Mouse (Mus musculus): ENCODE measurements around the gene Plekhh2. TPM values are rescaled to one million over a fixed set of nuclear protein-coding genes. Genes with fewer than 3 reads are reported as not detected.

Gene Plekhh2
- polyA plus RNA-seq, 1 experiment, result 4.9 TPM

DNA sequence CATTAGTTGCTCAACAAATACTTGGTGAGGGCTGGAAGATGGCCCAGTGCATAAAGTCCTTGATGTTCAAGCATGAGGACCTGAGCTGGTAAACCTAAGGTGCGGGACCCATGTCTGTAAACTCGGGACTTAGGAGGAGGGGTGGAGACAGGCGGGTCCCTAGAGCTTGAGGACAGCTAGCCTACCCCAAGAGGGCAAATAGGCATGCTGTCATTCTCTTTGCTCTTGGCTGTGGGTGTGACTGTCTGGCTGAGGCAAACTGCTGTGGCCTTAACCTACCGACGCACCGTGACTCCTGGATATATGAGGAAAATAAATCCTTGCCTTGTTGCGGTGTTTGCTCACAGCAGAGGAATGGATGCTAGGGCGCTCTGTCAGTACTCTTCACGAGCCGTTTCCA lies 116.0 kb downstream of the Plekhh2 start:
- TF ChIP-seq POLR2A (IDR thresholded peaks at IDR 0.05; ENCODE audit: borderline replicate concordance, extremely low read depth, insufficient read depth, insufficient read length, poor library complexity, severe bottlenecking), result no peak
- no peak for TF ChIP-seq CTCF (IDR thresholded peaks at IDR 0.05; ENCODE audit: borderline replicate concordance, extremely low read depth, insufficient read depth, insufficient read length)
- no peak for DNase-seq (ENCODE audit: low read depth)

DNA sequence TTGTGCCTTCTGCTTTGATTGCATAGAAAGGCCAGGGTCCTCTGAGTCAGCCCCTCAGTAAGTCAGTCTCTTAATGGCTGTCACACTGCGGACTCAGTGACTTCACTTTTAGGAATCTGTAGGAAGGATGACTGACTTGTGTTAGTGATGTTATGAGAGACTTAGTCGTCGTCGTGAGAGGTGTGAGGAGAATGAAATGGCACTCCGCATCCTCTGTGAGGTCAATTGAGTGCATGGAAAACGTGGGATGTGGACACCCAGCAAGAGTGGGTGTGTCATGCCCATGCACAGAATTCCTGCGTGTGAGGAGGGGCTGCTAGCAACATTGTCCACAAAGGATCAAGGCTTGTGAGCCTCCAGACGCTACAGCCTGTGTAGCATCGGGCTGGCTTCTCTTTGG lies 116.9 kb downstream of the Plekhh2 start:
- TF ChIP-seq POLR2A (IDR thresholded peaks at IDR 0.05; ENCODE audit: borderline replicate concordance, extremely low read depth, insufficient read depth, insufficient read length, poor library complexity, severe bottlenecking), result no peak
- TF ChIP-seq CTCF (IDR thresholded peaks at IDR 0.05; ENCODE audit: borderline replicate concordance, extremely low read depth, insufficient read depth, insufficient read length), result no peak

DNA sequence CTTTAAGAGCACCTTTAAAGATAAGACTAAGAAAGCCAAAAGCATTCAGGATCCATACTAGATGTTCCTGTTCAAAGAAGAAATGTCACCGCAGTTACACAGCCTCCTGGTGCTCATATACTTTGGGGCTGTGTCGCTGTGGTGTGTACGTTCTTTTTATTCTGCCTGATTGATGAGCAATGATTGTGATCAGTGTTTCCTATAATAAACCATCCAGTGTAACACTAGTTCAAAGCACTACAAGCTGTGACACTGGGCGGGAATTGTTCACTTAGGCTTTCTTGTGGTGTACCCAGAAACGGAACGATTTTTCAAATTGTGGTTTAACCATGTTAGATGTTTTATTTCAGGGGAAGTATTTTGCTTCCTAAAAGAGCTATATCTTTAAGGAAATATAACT lies 120.1 kb downstream of the Plekhh2 start:
- no peak for DNase-seq (ENCODE audit: low read depth)
- TF ChIP-seq CTCF (IDR thresholded peaks at IDR 0.05; ENCODE audit: borderline replicate concordance, extremely low read depth, insufficient read depth, insufficient read length) (no peak), POLR2A (IDR thresholded peaks at IDR 0.05; ENCODE audit: borderline replicate concordance, extremely low read depth, insufficient read depth, insufficient read length, poor library complexity, severe bottlenecking) (no peak)

More for the DNA sequence above, 116.9 kb downstream of the Plekhh2 start:
- no peak for DNase-seq (ENCODE audit: low read depth)

DNA sequence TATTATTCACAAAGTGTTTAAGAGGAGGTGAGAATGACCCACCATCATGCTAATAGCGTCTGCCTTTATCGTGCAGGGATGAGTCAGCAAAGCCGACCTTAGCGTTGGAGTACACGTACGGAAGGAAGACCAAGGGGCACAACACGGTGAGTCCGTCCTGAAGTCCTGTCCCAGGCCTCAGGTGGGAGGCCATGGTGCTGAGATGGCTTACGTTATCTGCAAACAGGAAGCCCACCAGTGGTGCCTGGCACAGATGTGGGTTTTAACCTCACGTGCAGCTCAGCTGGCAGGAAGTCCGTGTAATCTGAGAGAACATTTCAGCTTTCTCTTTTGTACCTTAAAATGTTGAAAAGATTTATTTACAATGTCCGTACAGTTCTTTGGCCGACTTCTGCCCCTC lies 121.7 kb downstream of the Plekhh2 start:
- DNase-seq (ENCODE audit: low read depth), result no peak
- no peak for TF ChIP-seq POLR2A (IDR thresholded peaks at IDR 0.05; ENCODE audit: borderline replicate concordance, extremely low read depth, insufficient read depth, insufficient read length, poor library complexity, severe bottlenecking)
- TF ChIP-seq CTCF (IDR thresholded peaks at IDR 0.05; ENCODE audit: borderline replicate concordance, extremely low read depth, insufficient read depth, insufficient read length), result no peak

DNA sequence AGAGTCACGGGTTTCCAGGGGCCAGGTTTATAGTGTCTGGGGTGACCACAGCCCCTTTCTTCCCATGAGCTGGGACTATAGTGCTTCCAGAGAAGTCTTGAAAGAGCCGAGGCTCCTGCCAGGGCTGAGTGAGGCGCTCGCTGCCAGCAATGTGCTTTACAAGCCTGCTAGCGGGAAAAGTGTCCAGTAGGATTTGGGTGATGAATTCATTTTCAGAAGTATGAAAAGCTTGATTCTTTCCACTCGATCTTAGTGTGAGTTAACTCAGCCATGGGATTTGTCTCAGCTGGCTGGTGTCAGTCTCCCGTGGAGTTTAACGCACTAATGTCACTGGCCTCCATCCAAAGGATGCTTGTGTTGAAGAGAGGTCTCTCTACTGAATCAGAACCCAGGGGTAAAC lies 124.6 kb downstream of the Plekhh2 start:
- TF ChIP-seq POLR2A (IDR thresholded peaks at IDR 0.05; ENCODE audit: borderline replicate concordance, extremely low read depth, insufficient read depth, insufficient read length, poor library complexity, severe bottlenecking) (no peak), CTCF (IDR thresholded peaks at IDR 0.05; ENCODE audit: borderline replicate concordance, extremely low read depth, insufficient read depth, insufficient read length) (no peak)
- peak; percentile 39 for DNase-seq (ENCODE audit: low read depth)

DNA sequence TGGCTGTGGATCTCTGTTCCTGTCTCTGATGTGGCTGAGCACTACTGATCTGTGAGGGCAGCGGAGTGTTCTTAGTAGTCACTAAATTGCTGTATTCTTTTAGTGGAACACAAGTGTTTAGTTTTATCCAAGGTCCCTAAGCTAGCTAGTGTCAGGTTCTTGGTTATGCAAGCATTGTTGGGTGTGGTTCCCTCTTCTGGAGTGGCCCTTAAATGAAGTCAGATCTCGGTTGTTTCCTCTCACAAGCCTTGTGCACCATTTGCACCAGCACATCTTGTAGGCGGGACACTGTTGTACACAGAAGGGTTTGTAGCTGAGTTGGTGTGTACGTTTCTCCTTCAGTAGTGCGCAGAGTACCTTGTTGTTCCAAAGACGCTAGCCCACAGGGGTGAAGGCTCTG lies 126.3 kb downstream of the Plekhh2 start:
- no peak for DNase-seq (ENCODE audit: low read depth)
- no peak for TF ChIP-seq POLR2A (IDR thresholded peaks at IDR 0.05; ENCODE audit: borderline replicate concordance, extremely low read depth, insufficient read depth, insufficient read length, poor library complexity, severe bottlenecking)
- no peak for TF ChIP-seq CTCF (IDR thresholded peaks at IDR 0.05; ENCODE audit: borderline replicate concordance, extremely low read depth, insufficient read depth, insufficient read length)

DNA sequence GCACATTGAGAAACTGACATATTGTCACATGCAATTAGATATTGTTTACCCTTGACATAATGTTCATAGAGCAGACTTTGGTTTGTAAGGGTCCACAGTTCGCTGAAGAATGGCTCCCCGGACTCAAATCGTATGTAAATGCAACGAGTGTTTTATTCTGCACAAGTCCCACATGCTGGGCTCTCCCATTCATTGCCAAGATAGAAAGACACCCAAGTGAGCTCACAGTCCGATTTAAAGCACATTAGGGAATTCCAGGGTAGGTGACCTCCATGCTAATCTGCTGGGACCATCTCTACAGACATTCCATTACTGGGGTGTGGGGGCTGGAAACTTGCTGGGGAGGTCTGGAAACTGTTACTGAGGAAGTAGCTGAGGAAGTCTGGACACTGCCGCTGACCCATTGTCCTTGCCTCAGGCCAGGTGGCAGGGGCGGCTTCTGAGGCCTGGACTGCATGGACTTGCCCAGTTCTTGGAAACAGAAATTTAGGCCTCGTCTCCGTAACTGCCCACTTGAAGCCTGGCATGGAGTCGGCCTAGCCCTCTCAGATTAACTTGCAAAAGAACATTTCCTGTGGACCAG lies 128.2 kb downstream of the Plekhh2 start:
- TF ChIP-seq CTCF (IDR thresholded peaks at IDR 0.05; ENCODE audit: borderline replicate concordance, extremely low read depth, insufficient read depth, insufficient read length), result no peak
- no peak for TF ChIP-seq POLR2A (IDR thresholded peaks at IDR 0.05; ENCODE audit: borderline replicate concordance, extremely low read depth, insufficient read depth, insufficient read length, poor library complexity, severe bottlenecking)
- DNase-seq (ENCODE audit: low read depth), result no peak

DNA sequence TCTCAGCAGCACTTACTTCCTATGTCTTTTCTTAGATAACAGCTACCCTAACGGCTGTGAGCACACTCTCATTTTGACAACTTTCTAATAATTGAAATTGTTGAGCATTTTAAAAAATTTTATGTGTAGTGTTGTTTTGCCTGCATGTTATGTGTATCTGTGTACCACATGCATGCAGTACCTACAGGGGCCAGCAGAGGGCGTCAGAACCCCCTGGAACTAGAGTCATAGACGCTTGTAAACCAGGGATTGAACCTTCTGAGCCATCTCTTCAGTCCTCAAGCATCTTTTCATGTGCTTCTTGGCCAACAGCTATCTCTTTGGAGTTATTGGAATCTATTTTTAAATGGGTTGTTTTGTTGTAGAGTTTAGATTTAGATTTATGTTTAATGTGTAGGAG lies 130.2 kb downstream of the Plekhh2 start:
- peak; percentile 28 for DNase-seq (ENCODE audit: low read depth)
- TF ChIP-seq POLR2A (IDR thresholded peaks at IDR 0.05; ENCODE audit: borderline replicate concordance, extremely low read depth, insufficient read depth, insufficient read length, poor library complexity, severe bottlenecking) (no peak), CTCF (IDR thresholded peaks at IDR 0.05; ENCODE audit: borderline replicate concordance, extremely low read depth, insufficient read depth, insufficient read length) (peak; percentile 63; the same call in 1 of the 2 replicates)

DNA sequence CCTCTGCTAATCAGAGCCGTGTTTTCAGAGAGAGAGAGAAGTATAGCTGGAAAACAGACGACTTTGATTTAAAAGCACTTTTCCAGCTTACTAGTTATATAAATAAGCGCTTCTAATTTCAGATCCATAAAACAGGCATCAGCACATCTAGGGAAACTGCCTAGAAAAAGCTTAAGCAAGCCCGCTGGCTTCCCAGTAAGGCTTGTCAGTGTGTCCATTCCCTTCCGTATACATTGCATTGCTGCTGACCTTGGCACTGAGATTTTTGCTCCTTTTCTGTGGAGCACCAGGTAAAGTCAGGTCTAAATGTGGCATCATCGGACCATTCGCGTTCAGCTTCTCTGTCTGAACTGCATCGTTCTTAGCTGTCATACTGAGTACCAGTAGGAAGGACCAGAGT lies 130.6 kb downstream of the Plekhh2 start:
- DNase-seq (ENCODE audit: low read depth), result no peak
- no peak for TF ChIP-seq CTCF (IDR thresholded peaks at IDR 0.05; ENCODE audit: borderline replicate concordance, extremely low read depth, insufficient read depth, insufficient read length)
- no peak for TF ChIP-seq POLR2A (IDR thresholded peaks at IDR 0.05; ENCODE audit: borderline replicate concordance, extremely low read depth, insufficient read depth, insufficient read length, poor library complexity, severe bottlenecking)

DNA sequence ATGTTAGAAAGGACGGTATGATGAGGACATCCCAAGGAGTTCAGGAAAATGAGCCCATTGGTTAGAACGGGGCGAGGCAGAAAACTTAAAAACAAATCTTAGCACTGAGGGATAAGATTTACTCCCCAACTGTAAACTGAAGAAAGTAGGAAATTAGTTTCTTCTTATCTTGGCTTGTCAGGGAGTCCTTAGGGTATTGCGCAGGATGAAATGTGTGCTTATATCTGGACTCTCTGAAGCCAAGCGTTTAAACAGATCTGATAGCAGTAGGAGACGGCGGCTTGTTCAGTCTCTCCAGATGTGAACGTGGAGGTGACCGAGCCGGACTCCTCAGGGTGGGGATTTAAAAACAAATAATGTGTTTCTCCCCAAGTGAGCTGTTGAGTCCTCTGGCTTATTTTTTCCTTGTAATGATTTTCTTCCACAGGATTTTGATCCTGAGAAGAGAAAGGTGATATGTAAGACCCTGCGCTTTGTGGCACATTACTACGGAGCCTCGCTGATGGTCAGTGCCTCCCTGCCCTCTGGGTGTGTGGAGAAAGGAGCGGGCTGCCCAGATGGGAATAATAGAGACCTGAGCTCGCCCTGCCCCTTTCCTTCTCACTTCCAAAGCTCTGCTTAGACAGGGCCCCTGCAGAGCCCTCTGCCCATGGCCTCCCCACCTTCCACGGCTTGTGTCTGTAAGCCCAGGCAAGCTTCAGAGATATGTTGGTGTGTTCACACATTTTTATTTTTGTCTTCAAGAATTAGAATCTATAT lies 132.8 kb downstream of the Plekhh2 start:
- no peak for TF ChIP-seq POLR2A (IDR thresholded peaks at IDR 0.05; ENCODE audit: borderline replicate concordance, extremely low read depth, insufficient read depth, insufficient read length, poor library complexity, severe bottlenecking)
- DNase-seq (ENCODE audit: low read depth), result peak; percentile 39

DNA sequence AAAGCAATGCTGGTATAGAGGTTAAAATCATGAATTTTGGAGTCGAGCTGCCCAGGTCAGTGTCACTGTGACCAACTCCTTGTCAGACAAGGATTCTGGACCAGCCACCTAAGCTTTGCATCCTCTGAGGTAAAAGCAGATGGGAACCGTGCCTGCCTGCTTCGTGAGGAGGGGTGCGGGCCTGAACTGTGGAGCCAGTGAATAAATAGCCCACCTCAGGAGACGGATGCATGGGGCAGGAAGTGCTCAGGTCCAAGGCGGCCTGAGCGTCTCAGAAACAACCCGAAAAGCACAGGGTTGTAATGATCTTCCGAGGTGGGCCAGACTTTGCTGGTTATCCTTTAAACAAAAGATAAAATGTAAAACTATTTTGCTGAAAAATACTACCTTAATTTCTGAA lies 133.4 kb downstream of the Plekhh2 start:
- TF ChIP-seq CTCF (IDR thresholded peaks at IDR 0.05; ENCODE audit: borderline replicate concordance, extremely low read depth, insufficient read depth, insufficient read length) (no peak), POLR2A (IDR thresholded peaks at IDR 0.05; ENCODE audit: borderline replicate concordance, extremely low read depth, insufficient read depth, insufficient read length, poor library complexity, severe bottlenecking) (no peak)
- DNase-seq (ENCODE audit: low read depth), result no peak

DNA sequence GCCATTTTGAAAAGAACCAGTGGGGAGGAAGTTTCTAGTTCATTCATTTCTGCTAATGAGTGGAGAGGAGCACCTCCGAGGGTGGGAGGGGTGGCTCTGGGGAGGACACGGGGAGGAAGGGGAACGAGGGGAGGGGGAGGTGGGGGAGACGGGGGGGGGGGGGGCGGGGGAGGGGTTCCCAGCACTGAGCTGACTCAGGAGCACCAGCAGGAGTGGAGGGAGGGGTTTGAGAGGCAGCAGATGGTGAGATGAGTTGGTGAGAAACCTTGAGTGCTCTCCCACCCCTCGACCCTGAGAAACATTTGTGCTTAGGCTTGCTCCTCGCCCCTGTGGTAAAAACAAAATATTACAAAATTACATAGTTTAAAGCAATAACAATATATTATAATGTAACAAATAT lies 134.2 kb downstream of the Plekhh2 start:
- TF ChIP-seq CTCF (IDR thresholded peaks at IDR 0.05; ENCODE audit: borderline replicate concordance, extremely low read depth, insufficient read depth, insufficient read length) (no peak), POLR2A (IDR thresholded peaks at IDR 0.05; ENCODE audit: borderline replicate concordance, extremely low read depth, insufficient read depth, insufficient read length, poor library complexity, severe bottlenecking) (no peak)
- peak; percentile 38 for DNase-seq (ENCODE audit: low read depth)
